Mouse (Mus musculus): ENCODE data around the gene Rabl2.

Gene Rabl2

GRCm38 (mm10) chr15:89591723-89592455 lies at the start of gene Rabl2:
Rabl2 (minus strand) TSS chr15:89591923.
- in situ Hi-C loops (cut with MboI, MseI) = no loop called here

GRCm38 (mm10) chr15:89623626-89623959 lies 31.9 kb upstream of the Rabl2 start:
- in situ Hi-C loops (cut with MboI, MseI) = loop anchor here (5.0 to 10.0 kb wide), 2 partner anchors 594 to 1579 kb away; no protein-coding TSS in a partner anchor

- in situ Hi-C loops (cut with MboI, MseI) = loop anchor here (5.0 to 10.0 kb wide), 2 partner anchors 594 to 1578 kb away; no protein-coding TSS in a partner anchor
These were observed 31.4 kb upstream of the Rabl2 start for GRCm38 (mm10) chr15:89622959-89623625.

GRCm38 (mm10) chr15:89622312-89622958 lies 30.7 kb upstream of the Rabl2 start:
- in situ Hi-C loops (cut with MboI, MseI) = loop anchor here (5.0 to 10.0 kb wide), 2 partner anchors 595 to 1578 kb away; no protein-coding TSS in a partner anchor

GRCm38 (mm10) chr15:89607888-89608287 lies 16.2 kb upstream of the Rabl2 start:
- in situ Hi-C loops (cut with MboI, MseI) = loop anchor here in 1 of 2 experiments (10.0 kb wide), 1 partner anchor 597 kb away; no protein-coding TSS in a partner anchor

GRCm38 (mm10) chr15:89607480-89607879 lies 15.8 kb upstream of the Rabl2 start:
- in situ Hi-C loops (cut with MboI, MseI) = loop anchor here in 1 of 2 experiments (10.0 kb wide), 1 partner anchor 597 kb away; no protein-coding TSS in a partner anchor

GRCm38 (mm10) chr15:89605822-89606570 lies 14.3 kb upstream of the Rabl2 start:
- in situ Hi-C loops (cut with MboI, MseI) = loop anchor here in 1 of 2 experiments (10.0 kb wide), 1 partner anchor 599 kb away; no protein-coding TSS in a partner anchor

GRCm38 (mm10) chr15:89592548-89592947 lies 825 bp upstream of the Rabl2 start:
- in situ Hi-C loops (cut with MboI, MseI) = no loop called here

- in situ Hi-C loops (cut with MboI, MseI) = no loop called here
These were observed 406 bp downstream of the Rabl2 start for GRCm38 (mm10) chr15:89591317-89591716.

GRCm38 (mm10) chr15:89589146-89589545 lies 2.6 kb downstream of the Rabl2 start:
- in situ Hi-C loops (cut with MboI, MseI) = no loop called here

GRCm38 (mm10) chr15:89585631-89586030 lies 6.1 kb downstream of the Rabl2 start:
- in situ Hi-C loops (cut with MboI, MseI) = no loop called here

- in situ Hi-C loops (cut with MboI, MseI) = no loop called here
These were observed 6.6 kb downstream of the Rabl2 start for GRCm38 (mm10) chr15:89585101-89585500.

GRCm38 (mm10) chr15:89582494-89582893 lies 9.2 kb downstream of the Rabl2 start:
- in situ Hi-C loops (cut with MboI, MseI) = no loop called here

GRCm38 (mm10) chr15:89572147-89572546 lies 19.6 kb downstream of the Rabl2 start:
- in situ Hi-C loops (cut with MboI, MseI) = no loop called here

GRCm38 (mm10) chr15:89568114-89568513 lies 23.6 kb downstream of the Rabl2 start, which contains the start of gene Acr:
Acr (plus strand) TSS chr15:89568326.
- in situ Hi-C loops (cut with MboI, MseI) = no loop called here

GRCm38 (mm10) chr15:89559202-89559731 lies 32.5 kb downstream of the Rabl2 start:
- in situ Hi-C loops (cut with MboI, MseI) = no loop called here

- in situ Hi-C loops (cut with MboI, MseI) = no loop called here
These were observed 33.7 kb downstream of the Rabl2 start for GRCm38 (mm10) chr15:89557996-89558390.

GRCm38 (mm10) chr15:89557179-89557995 lies 34.3 kb downstream of the Rabl2 start:
- in situ Hi-C loops (cut with MboI, MseI) = no loop called here

GRCm38 (mm10) chr15:89556401-89557178 lies 35.1 kb downstream of the Rabl2 start:
- in situ Hi-C loops (cut with MboI, MseI) = no loop called here
